Mouse (Mus musculus): ENCODE results near the gene Blm. TPM values are rescaled to one million over a fixed set of nuclear protein-coding genes. Genes with fewer than 3 reads are reported as not detected.

The Blm gene
- polyA plus RNA-seq, 1 experiment from 2014 or later, result 54.8 TPM

GRCm38 (mm10) chr7:80491086-80491485 lies 43.8 kb downstream of the Blm start:
- H3K9me3 ChIP-seq (ENCODE audit: control insufficient read depth, low read length), result no peaks in the 10 kb centered on the region
- H3K27ac ChIP-seq (ENCODE audit: low read depth, low read length), result no peak overlapping the region
- H3K4me2 ChIP-seq, result no peak overlapping the region
- no peak overlapping the region for H3K9ac ChIP-seq (ENCODE audit: low read depth, low read length)
- WGBS, result 43% methylated on average over 3 of the region's 3 CpGs
- no peak for DNase-seq (ENCODE audit: low spot score)
- H3K36me3 ChIP-seq (ENCODE audit: control insufficient read depth, insufficient read depth, low read length), result peaks cover 21% of the 10 kb centered on the region
- no peaks in the 10 kb centered on the region for H3K27me3 ChIP-seq (replicated peaks; ENCODE audit: control insufficient read depth, insufficient read depth, low read length)
- H3K4me1 ChIP-seq (replicated peaks; ENCODE audit: control insufficient read depth, insufficient read depth, low read length), result peaks cover 8% of the 10 kb centered on the region
- ATAC-seq (replicated peaks; ENCODE audit: low FRiP score), result peak; percentile 94
- no peak overlapping the region for H3K4me3 ChIP-seq (ENCODE audit: low read depth, low read length)

GRCm38 (mm10) chr7:80490351-80490750 lies 44.6 kb downstream of the Blm start:
- H3K27ac ChIP-seq (ENCODE audit: low read depth, low read length), result no peak overlapping the region
- DNase-seq (ENCODE audit: low spot score) (no peak), ATAC-seq (replicated peaks; ENCODE audit: low FRiP score) (no peak)
- 94% methylated on average over 2 of the region's 2 CpGs for WGBS
- no peaks in the 10 kb centered on the region for H3K27me3 ChIP-seq (replicated peaks; ENCODE audit: control insufficient read depth, insufficient read depth, low read length)
- H3K9me3 ChIP-seq (ENCODE audit: control insufficient read depth, low read length), result no peaks in the 10 kb centered on the region
- H3K4me1 ChIP-seq (replicated peaks; ENCODE audit: control insufficient read depth, insufficient read depth, low read length), result peaks cover 8% of the 10 kb centered on the region
- H3K36me3 ChIP-seq (ENCODE audit: control insufficient read depth, insufficient read depth, low read length), result peaks cover 18% of the 10 kb centered on the region
- no peak overlapping the region for H3K9ac ChIP-seq (ENCODE audit: low read depth, low read length)
- no peak overlapping the region for H3K4me2 ChIP-seq
- H3K4me3 ChIP-seq (ENCODE audit: low read depth, low read length), result no peak overlapping the region

GRCm38 (mm10) chr7:80489445-80489844 lies 45.5 kb downstream of the Blm start:
- DNase-seq (ENCODE audit: low spot score), result no peak
- Histone ChIP-seq H3K27me3 (replicated peaks; ENCODE audit: control insufficient read depth, insufficient read depth, low read length) (no peaks in the 10 kb centered on the region), H3K27ac (ENCODE audit: low read depth, low read length) (no peak overlapping the region), H3K36me3 (ENCODE audit: control insufficient read depth, insufficient read depth, low read length) (peaks cover 11% of the 10 kb centered on the region), H3K4me1 (replicated peaks; ENCODE audit: control insufficient read depth, insufficient read depth, low read length) (peaks cover 8% of the 10 kb centered on the region), H3K9me3 (ENCODE audit: control insufficient read depth, low read length) (no peaks in the 10 kb centered on the region), H3K4me2 (no peak overlapping the region), H3K9ac (ENCODE audit: low read depth, low read length) (no peak overlapping the region), H3K4me3 (ENCODE audit: low read depth, low read length) (no peak overlapping the region)
- WGBS, result 67% methylated on average over 1 of the region's 1 CpGs
- ATAC-seq (replicated peaks; ENCODE audit: low FRiP score), result no peak

- H3K9ac ChIP-seq (ENCODE audit: low read depth, low read length), result no peak overlapping the region
- H3K36me3 ChIP-seq (ENCODE audit: control insufficient read depth, insufficient read depth, low read length), result no peaks in the 10 kb centered on the region; the same call in 1 of the 2 replicates
Observed at GRCm38 (mm10) chr7:80487239-80487638, 47.7 kb downstream of the Blm start.

GRCm38 (mm10) chr7:80480097-80480496 lies 54.8 kb downstream of the Blm start:
- Histone ChIP-seq H3K9me3 (ENCODE audit: control insufficient read depth, low read length) (no peaks in the 10 kb centered on the region), H3K9ac (ENCODE audit: low read depth, low read length) (no peak overlapping the region), H3K4me2 (no peak overlapping the region), H3K36me3 (ENCODE audit: control insufficient read depth, insufficient read depth, low read length) (peaks cover 17% of the 10 kb centered on the region), H3K27me3 (replicated peaks; ENCODE audit: control insufficient read depth, insufficient read depth, low read length) (no peaks in the 10 kb centered on the region), H3K4me3 (ENCODE audit: low read depth, low read length) (no peak overlapping the region), H3K4me1 (replicated peaks; ENCODE audit: control insufficient read depth, insufficient read depth, low read length) (no peaks in the 10 kb centered on the region), H3K27ac (ENCODE audit: low read depth, low read length) (no peak overlapping the region)
- ATAC-seq (replicated peaks; ENCODE audit: low FRiP score) (no peak), DNase-seq (ENCODE audit: low spot score) (no peak)
- 72% methylated on average over 7 of the region's 7 CpGs for WGBS

More at GRCm38 (mm10) chr7:80487239-80487638, 47.7 kb downstream of the Blm start:
- Histone ChIP-seq H3K27me3 (replicated peaks; ENCODE audit: control insufficient read depth, insufficient read depth, low read length) (no peaks in the 10 kb centered on the region), H3K4me2 (no peak overlapping the region), H3K4me1 (replicated peaks; ENCODE audit: control insufficient read depth, insufficient read depth, low read length) (peaks cover 8% of the 10 kb centered on the region), H3K4me3 (ENCODE audit: low read depth, low read length) (no peak overlapping the region), H3K9me3 (ENCODE audit: control insufficient read depth, low read length) (no peaks in the 10 kb centered on the region), H3K27ac (ENCODE audit: low read depth, low read length) (no peak overlapping the region)
- WGBS, result 59% methylated on average over 4 of the region's 4 CpGs
- DNase-seq (ENCODE audit: low spot score), result no peak
- no peak for ATAC-seq (replicated peaks; ENCODE audit: low FRiP score)

- H3K4me3 ChIP-seq (ENCODE audit: low read depth, low read length), result no peak overlapping the region
- no peak overlapping the region for H3K27ac ChIP-seq (ENCODE audit: low read depth, low read length)
- peaks cover 28% of the 10 kb centered on the region; the same call in 1 of the 2 replicates for H3K36me3 ChIP-seq (ENCODE audit: control insufficient read depth, insufficient read depth, low read length)
- H3K9ac ChIP-seq (ENCODE audit: low read depth, low read length), result no peak overlapping the region
- no peak for DNase-seq (ENCODE audit: low spot score)
- no peak overlapping the region for H3K4me2 ChIP-seq
- H3K27me3 ChIP-seq (replicated peaks; ENCODE audit: control insufficient read depth, insufficient read depth, low read length), result no peaks in the 10 kb centered on the region
- no peaks in the 10 kb centered on the region for H3K4me1 ChIP-seq (replicated peaks; ENCODE audit: control insufficient read depth, insufficient read depth, low read length)
- WGBS, result 90% methylated on average over 7 of the region's 7 CpGs
- H3K9me3 ChIP-seq (ENCODE audit: control insufficient read depth, low read length), result no peaks in the 10 kb centered on the region
- ATAC-seq (replicated peaks; ENCODE audit: low FRiP score), result no peak
Observed at GRCm38 (mm10) chr7:80473837-80474236, 61.1 kb downstream of the Blm start.

- no peaks in the 10 kb centered on the region for H3K4me1 ChIP-seq (replicated peaks; ENCODE audit: control insufficient read depth, insufficient read depth, low read length)
- ATAC-seq (replicated peaks; ENCODE audit: low FRiP score) (no peak), DNase-seq (ENCODE audit: low spot score) (no peak)
- peaks cover 29% of the 10 kb centered on the region for H3K36me3 ChIP-seq (ENCODE audit: control insufficient read depth, insufficient read depth, low read length)
- 86% methylated on average over 2 of the region's 2 CpGs for WGBS
- no peak overlapping the region for H3K4me2 ChIP-seq
- no peak overlapping the region for H3K27ac ChIP-seq (ENCODE audit: low read depth, low read length)
- no peak overlapping the region for H3K9ac ChIP-seq (ENCODE audit: low read depth, low read length)
- H3K27me3 ChIP-seq (replicated peaks; ENCODE audit: control insufficient read depth, insufficient read depth, low read length), result no peaks in the 10 kb centered on the region
- H3K9me3 ChIP-seq (ENCODE audit: control insufficient read depth, low read length), result no peaks in the 10 kb centered on the region
- no peak overlapping the region for H3K4me3 ChIP-seq (ENCODE audit: low read depth, low read length)
Observed at GRCm38 (mm10) chr7:80468851-80469250, 66.1 kb downstream of the Blm start.

- Histone ChIP-seq H3K9me3 (ENCODE audit: control insufficient read depth, low read length) (no peaks in the 10 kb centered on the region), H3K27ac (ENCODE audit: low read depth, low read length) (no peak overlapping the region), H3K4me2 (no peak overlapping the region), H3K9ac (ENCODE audit: low read depth, low read length) (no peak overlapping the region), H3K27me3 (replicated peaks; ENCODE audit: control insufficient read depth, insufficient read depth, low read length) (no peaks in the 10 kb centered on the region), H3K36me3 (ENCODE audit: control insufficient read depth, insufficient read depth, low read length) (peaks cover 31% of the 10 kb centered on the region), H3K4me1 (replicated peaks; ENCODE audit: control insufficient read depth, insufficient read depth, low read length) (no peaks in the 10 kb centered on the region), H3K4me3 (ENCODE audit: low read depth, low read length) (no peak overlapping the region)
- 96% methylated on average over 2 of the region's 2 CpGs for WGBS
- ATAC-seq (replicated peaks; ENCODE audit: low FRiP score) (no peak; the same call in 1 of the 2 replicates), DNase-seq (ENCODE audit: low spot score) (no peak)
Observed at GRCm38 (mm10) chr7:80467334-80467733, 67.6 kb downstream of the Blm start.

GRCm38 (mm10) chr7:80464831-80465230 lies 70.1 kb downstream of the Blm start:
- no peak overlapping the region for H3K9ac ChIP-seq (ENCODE audit: low read depth, low read length)
- H3K9me3 ChIP-seq (ENCODE audit: control insufficient read depth, low read length), result no peaks in the 10 kb centered on the region
- H3K36me3 ChIP-seq (ENCODE audit: control insufficient read depth, insufficient read depth, low read length), result peaks cover 37% of the 10 kb centered on the region
- no peak for DNase-seq (ENCODE audit: low spot score)
- no peak overlapping the region for H3K27ac ChIP-seq (ENCODE audit: low read depth, low read length)
- H3K4me2 ChIP-seq, result no peak overlapping the region
- WGBS, result 88% methylated on average over 5 of the region's 5 CpGs
- no peaks in the 10 kb centered on the region for H3K27me3 ChIP-seq (replicated peaks; ENCODE audit: control insufficient read depth, insufficient read depth, low read length)
- no peak overlapping the region for H3K4me3 ChIP-seq (ENCODE audit: low read depth, low read length)
- no peak for ATAC-seq (replicated peaks; ENCODE audit: low FRiP score)
- H3K4me1 ChIP-seq (replicated peaks; ENCODE audit: control insufficient read depth, insufficient read depth, low read length), result no peaks in the 10 kb centered on the region

All from liver, embryonic 11.5 days (tissue).